Mouse (Mus musculus) gastrocnemius, postnatal 36 days (tissue): ENCODE measurements around the gene Ssmem1. TPM values are rescaled to one million over a fixed set of nuclear protein-coding genes. Genes with fewer than 3 reads are reported as not detected.

Source experiments
- DNase-seq, 2 experiments: peaks; one replicate each; pipeline ENCODE4 v3.0.0; 2022
- intact Hi-C: fragments of 180-260 bp; cut with DNase I; formaldehyde crosslinking; loops from one replicate; pipeline ENCODE4 v1.15.1; 2025
- long read RNA-seq, 2 experiments: library from polyadenylated mRNA; stranded (forward); transcript quantifications; one replicate each; pipeline ENCODE4 v2.0.0; 2021
- total RNA-seq, 2 experiments: library from RNA; stranded (reverse); gene quantifications; 2 replicates each; pipeline ENCODE4 v1.2.3; 2021

The Ssmem1 gene
- total RNA-seq: under 1 TPM; 0.23 to 0.25 TPM
- long read RNA-seq, experiment 1: 0 reads
- long read RNA-seq, experiment 2, partial matches to known transcripts: 0 of 1 reads
- long read RNA-seq, experiment 2, other reads (novel, unspliced or antisense): 1 of 1 reads

DNA sequence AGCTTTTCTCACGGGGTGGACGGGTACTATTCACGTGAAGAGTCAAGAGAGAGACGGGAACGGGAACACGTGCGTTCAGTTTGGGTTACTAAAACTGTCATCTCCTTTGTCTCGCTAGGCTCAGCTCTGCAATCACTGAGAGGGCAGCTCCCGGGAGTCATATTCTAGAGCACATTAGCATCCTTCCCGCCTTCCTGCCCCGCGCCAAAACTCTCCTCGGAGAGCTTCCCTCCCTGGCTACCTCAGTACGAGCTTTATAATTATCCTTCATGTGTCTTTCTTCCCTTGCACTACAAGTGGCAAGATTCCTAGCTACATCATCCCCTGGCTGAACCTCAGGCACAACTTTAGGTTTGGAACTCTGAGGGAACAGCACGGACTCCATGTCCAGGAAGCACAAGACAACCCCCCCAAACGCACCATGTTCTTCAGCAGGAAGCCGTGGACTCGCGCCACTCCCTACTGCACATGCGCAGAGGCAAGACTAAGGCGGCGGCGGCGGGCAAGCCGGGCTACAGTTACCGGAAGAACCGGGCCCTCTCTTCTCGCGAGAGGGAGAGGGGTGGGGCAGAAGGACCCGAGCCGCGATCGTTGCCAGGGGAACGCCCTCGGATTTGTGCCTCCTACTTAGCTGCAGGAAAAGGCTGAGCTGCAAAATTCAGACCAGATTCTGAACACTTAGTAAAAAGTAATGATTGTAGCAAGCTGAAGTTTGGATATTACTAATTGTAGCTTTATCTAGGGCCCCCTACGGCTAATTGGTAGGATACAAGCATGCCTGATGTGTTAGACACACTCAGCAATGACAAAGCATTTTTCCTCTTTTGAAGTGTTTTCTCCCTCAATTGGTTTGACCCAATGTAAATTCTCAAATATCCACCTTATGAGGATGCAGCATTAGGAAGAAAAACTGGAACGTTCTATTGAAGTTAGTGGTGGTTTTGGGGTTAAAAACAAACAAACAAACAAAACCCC lies at the start of gene Ssmem1, which contains the start of gene Tmem209:
TSS of gene Ssmem1 (plus strand) at position 585 of the 975 bp plus-strand sequence.
TSS of gene Tmem209 (minus strand) at position 519 of the 975 bp plus-strand sequence.
- intact Hi-C loops: no loop called here
- peak; percentile 97 to 100 for DNase-seq

DNA sequence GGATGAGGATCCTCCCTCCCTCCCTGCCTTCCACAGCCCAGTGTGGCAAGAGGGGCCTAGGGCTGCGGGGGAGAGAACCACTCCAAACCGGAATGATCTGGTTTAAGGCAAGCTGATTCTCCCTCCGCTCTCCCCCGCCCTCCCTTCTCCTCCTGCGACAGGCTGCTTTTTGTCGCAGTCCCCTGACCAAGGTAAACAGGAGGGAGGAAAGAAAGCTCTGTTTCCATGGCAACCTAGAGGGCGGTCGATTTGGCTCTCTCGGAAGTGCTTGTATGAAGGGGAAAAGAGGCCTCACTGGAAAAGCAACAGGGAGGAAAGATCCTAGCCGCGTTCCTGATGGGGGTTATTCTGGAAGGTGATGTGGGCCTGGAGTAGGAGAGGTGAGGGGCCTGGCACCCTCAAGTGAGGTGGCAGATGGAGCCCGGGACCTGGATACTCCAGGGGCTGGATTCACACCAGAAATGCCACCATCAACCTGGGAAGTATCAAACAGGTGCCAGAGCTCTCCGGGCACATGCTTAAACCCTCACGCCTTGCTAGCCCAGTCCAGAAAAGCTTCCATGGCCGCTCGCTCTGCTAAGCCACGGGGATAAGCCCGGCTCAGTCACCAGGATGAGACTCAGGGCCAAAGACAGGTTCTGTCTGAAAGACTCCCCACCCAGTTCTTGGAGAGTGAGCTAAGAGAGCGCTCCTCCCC lies 48.8 kb upstream of the Ssmem1 start:
- intact Hi-C loops: no loop called here
- no peak for DNase-seq

DNA sequence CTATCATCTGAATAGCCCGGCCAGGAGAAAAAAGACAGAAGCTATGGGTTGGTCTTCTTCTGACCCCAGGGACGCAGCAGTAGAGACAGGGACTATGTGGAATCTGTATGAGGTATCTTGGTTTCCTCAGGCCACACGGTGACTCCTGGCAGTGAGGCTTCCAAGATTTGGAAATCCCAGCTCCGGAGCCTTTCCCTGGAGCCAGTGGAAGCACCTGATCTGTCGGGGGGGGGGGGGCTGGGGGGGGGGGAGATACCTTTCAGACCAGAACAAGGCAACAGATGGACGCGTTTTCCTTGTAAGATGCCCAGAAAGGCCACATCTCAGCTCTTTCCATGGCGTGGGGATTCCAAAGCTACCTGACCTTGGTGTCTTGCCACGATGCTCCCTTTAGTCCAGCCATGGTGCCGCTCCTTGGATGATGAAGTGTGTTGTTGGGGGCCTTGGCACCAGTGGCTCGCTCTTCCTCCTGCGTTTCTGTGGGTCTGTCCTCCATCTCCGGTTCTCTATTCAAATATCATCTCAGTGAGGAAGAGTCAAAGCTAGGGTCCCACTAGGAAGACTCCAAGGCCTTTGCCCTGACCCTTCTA lies 47.8 kb upstream of the Ssmem1 start:
- intact Hi-C loops: no loop called here
- no peak for DNase-seq

DNA sequence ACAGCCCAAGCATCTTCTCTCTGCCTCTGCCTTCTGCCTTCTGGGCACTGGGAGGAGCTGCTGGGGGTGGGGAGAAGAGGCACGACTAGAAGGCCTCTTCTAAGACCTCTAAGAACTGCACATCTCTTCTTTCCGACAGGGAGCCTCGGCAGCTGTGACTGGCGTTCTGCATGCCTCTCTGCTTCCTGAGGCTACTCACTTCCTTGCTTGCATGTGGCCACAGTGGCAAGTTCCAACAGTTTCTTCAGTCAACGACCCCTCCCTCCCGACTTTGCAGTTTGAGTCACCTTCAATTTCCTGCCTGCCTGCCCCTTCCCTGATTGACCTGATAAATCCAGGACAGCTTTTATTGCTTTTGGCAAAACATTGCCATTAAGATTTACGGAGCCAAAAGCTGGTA lies 46.8 kb upstream of the Ssmem1 start:
- intact Hi-C loops: no loop called here
- DNase-seq: no peak

DNA sequence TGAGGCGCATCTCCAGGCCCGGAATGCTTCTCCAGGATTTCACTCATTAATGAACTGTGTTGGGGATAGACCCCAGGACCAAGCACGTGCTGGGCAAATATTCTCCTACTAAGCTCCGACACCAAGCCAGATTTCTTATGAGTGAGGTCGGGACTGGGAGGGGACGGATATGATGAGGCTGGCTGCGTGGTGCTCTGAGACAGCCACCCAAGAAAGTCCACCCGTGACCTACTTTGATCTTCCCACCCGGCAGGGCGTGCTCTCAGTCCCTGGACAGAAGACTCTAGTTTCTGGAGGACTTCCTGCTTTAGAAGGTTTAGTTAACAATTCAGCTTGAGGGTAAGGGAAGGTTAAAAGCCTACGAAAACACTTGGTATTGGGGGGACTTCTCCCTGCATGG lies 44.1 kb upstream of the Ssmem1 start:
- intact Hi-C loops: no loop called here
- no peak for DNase-seq

DNA sequence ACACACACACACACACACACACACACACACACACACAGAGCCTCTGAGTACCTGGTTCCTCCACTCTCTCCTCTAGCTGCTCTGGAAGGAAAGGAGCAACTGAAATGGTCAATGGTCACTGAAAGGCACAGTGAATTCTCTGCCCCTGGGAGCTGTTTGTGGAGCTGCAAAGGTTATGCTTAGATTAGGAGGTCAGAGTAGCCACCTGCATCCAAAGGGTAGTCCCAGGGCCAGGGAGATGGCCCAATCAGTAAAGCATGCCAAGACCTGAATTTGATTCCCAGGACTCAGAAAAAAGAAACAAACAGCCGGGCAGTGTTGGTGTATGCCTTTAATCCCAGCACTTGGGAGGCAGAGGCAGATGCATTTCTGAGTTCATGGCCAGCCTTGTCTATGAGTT lies 41.6 kb upstream of the Ssmem1 start:
- intact Hi-C loops: loop anchor here (2.0 kb wide), 1 partner anchor 65 kb away; no protein-coding TSS in a partner anchor
- DNase-seq: no peak

DNA sequence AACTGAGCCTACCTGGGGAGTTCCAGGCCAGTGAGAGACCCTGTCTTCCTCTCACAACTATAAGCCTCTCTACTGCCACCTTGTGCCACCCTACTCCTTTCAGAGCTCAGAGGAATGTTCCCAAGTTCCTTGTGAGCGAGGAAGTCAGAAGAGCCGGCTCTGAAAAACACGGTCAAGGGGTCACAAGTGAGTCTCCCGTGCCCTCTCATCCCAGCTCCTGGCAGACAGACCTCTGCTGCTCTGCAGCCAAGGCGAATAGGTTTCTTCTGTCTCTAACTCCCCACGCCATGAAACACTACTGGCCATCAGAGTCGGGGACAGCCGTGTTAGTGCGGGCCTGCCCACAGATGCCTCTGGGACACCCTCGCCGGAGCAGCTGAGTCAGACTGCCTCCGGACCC lies 41.0 kb upstream of the Ssmem1 start:
- peak in 1 of 2 experiments; percentile 28 for DNase-seq
- intact Hi-C loops: loop anchor here (2.0 kb wide), 1 partner anchor 66 kb away; no protein-coding TSS in a partner anchor

DNA sequence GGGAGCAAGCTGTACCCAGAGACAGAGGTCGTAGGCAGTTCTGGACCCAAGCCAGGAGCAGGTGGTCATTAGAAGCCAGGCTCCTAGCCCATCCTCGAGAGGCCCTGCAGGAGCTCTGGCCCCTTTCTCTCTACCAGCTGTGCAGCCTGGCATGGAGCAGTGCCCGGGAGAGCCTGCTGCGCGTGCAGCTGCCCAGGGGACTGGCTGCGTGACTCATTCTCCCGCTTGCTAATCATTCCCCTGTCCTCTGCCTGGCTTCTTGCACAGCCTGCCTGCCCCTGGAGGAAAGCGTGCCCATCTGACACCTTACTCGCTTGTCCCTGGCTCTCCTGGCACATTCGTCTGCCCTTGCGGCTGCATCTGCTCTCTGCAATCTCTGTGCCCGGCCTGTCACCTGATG lies 40.3 kb upstream of the Ssmem1 start:
- peak; percentile 23 to 33 for DNase-seq
- intact Hi-C loops: loop anchor here (2.0 kb wide), 1 partner anchor 67 kb away; no protein-coding TSS in a partner anchor

DNA sequence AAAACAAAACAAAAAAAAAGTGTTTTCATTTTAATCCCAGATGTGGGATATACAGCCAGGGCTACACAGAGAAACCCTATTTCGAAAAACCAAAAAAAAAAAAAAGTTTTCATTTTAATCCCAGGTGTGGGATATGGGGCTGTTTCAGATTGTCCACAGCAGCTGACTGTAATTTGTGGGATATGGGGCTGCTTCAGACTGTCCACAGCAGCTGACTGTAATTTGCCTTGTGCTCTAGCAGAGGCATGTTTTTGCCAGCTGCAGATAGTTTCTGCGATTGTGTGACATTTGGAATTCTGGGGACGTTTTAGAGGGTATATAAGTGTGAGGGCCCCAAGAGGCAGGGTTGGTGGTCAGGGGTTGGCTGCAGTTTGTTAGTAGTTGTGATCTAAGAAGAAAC lies 37.9 kb upstream of the Ssmem1 start:
- intact Hi-C loops: no loop called here
- no peak for DNase-seq

DNA sequence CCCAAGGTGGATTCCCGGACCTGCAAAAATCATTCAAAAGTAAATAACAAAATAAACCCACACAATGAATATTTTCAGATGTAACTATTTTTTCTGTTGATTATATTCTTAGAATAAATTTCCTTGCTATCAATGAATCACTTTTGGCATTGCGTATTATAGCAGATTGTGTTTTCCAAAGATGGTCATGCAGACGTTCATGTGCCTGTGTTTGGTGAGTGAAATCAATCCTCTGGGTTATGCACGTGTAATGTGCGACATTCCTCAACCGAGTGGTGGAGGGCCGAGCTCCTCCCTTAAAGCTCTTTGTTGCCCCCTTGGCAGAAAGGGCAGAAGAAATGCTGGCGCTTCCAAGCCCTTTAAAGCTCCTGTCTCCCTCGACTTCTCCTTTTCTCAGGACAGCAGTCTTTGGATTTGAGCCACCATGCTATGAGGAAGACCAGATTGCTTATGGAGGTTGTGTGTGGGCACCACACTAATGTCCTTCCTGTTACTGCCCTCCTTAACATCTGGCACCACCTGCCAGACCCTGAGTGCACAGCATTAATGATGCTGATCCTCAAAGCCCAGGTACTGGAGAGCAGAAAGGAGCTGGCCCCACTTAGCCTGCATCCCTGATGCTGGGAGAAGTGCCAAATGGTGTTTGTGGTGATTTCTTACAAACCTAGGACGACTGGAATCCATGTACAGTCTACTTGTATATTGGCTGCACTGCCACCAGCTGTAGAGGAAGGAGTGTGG lies 33.5 kb upstream of the Ssmem1 start:
- intact Hi-C loops: no loop called here
- no peak for DNase-seq

DNA sequence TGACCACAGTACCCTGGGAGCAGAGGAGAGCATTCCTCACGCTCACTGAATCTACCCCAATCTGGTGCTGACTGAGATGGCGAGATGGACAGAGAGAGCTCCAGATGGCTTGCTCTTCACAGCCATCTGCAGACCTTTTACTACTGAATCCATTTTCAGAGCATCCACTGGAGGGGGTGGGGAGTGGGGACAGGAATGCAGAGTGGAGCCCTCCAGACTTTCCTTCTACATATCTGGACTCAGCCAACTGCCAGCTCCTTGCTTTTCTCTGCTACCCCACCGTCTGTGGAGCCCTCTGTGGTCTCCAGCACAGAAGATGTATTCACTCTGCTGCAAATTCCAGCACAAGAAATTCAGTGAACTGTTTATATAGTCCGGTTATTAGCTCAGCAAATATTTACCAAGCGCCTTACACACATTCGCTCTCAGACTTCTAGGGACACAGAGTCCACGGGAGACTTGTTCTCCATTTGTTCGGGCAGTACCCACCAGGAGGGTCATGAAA lies 32.4 kb upstream of the Ssmem1 start:
- DNase-seq: no peak
- intact Hi-C loops: no loop called here

DNA sequence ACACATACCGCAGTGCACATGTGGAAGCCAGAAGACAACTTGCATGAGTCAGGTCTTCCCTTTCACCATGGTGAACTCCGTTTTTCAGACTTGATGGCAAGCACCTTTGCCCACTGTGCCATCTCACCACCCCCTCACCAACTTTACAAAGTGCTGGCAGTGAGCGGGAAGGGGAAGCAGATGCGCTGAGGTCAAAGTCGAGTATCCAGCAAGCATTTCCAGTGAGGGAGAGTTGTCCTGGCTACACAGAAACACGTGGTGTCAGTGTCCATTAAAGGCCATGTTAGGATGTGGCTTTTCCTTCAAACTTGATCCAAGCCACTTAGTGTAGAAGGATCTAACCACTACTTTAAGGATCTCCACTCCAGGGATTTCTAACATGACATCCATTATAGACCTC lies 31.9 kb upstream of the Ssmem1 start:
- intact Hi-C loops: no loop called here

DNA sequence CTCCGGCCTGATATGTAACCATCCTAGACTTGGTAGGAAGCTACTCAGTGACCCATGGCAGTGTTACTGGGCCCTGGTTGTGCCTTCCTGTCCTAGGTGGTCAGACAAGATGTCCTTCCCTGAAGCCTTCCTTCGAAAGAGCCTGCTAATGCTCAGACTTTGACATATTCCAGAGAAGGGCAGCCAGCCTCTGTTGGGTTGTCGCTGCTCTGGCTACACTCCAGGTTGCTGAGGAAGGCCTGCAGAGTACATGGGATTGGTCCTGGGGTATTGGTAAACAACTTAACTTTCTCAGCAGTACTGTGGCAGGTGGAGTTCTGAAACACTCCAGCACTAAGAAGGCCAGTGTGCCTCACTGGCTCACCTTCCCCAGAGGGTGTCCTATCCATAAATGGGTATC lies 30.2 kb upstream of the Ssmem1 start:
- intact Hi-C loops: no loop called here

More for the DNA sequence above, 31.9 kb upstream of the Ssmem1 start:
- DNase-seq: no peak

DNA sequence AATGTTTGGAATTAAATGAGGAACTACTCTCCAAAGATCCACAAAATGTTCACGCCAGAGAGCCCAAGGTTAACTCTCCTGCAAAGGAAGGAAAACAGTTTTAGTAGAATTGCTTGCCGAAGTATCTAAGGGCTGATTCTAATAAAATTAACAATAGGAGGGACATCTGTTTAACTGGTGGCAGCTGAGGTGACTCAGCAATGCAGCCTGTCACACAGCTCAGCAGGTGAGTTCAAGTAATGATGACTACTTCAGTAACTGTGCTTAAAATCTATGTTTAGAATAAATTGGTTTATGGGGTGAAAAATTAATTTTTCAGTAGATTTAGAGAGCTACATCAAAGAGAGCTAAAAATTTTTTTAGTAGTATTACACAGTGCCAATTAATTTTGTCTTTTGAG lies 26.7 kb upstream of the Ssmem1 start:
- intact Hi-C loops: no loop called here
- no peak for DNase-seq

More for the DNA sequence above, 30.2 kb upstream of the Ssmem1 start:
- DNase-seq: no peak

DNA sequence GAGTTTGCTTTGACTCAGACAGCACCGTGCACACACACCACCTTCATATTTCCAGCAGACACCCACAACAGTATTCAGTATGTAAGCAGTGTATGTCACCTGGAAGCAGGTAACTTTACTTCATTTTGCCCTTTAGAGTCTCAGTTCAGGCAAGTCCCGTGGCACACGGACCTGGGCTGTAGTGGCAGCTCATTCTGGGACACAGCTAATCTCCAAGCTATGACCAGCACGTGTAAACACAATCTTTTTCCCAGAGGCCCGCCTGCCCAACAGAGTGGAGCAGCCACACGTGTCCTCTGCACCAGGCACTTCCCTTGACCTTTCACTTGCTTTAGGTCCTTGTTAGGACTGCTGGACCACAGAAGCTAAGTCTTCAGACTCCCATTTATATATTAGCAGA lies 23.1 kb upstream of the Ssmem1 start:
- intact Hi-C loops: no loop called here
- DNase-seq: no peak

DNA sequence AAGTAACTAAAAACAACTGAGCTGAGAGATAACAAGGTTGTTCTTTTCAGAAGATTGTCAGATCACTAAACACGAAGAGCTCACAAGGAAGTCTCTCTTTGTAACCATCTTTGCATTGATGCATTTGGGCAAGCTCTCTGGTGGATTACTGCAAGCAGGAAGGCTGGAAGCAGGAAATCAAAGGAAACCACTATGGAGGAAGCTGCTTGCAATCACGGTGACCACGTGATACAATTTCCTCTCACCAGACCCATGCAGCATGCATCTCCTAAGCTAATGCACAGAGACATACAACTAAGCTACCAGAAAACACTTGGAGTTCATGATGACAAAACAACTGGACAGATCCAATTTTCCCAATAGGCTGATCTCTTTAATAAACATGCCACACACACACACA lies 10.6 kb upstream of the Ssmem1 start:
- DNase-seq: no peak
- intact Hi-C loops: no loop called here

DNA sequence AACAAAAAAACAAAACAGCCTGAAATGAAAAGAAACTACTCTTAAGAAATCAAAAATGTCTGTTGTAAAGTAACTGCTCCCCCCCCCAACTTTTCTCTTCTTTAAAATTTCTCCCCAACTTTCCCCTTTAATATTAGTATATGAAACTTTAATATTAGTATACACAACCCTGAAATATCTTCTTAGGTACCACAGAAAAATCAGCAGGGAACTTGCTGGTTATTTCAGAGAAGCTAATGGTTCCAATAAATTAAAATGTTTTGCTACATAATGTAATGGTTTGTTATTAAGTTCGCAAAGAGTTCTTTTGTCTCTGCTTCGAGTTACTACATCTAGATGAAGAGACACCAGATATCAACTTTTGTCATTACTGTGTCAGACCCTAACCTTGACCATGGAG lies 825 bp upstream of the Ssmem1 start:
- no peak for DNase-seq
- intact Hi-C loops: no loop called here

DNA sequence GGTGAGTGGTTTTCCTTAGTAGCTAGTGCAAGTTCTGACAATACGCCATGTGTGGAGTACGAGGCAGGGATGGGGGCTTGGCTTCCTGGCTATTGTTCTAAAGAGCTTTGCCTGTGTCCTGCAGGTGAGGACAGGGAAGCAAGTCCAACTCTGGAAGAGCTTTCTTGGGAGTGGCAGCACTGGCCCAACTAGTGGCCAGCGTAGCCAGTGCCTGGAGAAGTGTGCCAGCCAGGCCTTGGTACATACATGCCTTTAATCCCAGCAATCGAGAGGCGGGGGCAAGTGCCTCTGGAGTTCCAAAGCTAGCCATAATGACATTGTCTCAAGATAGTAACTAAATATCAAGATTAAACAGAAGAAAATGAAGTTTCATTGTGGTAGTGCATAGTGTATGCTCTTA lies 642 bp downstream of the Ssmem1 start:
- intact Hi-C loops: no loop called here

DNA sequence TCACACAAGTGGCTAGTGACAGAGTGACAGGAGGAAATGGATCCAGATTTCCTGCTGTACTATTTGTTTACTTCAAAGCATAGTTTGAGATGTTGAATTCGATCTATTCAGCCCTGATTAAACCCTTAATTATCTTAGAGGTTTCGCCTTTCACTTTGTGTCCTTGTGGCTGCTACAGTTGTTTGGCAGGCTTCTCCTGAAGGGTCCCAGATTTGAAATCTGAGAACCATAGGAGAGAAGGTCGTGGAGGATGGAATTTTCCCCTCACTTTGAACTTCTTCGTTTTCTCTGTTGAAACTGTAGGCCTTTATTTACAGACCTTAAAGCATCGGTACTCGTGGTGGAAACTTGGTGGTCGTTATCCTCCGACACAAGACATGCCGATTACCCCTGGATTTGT lies 4.6 kb downstream of the Ssmem1 start:
- DNase-seq: no peak

More for the DNA sequence above, 642 bp downstream of the Ssmem1 start:
- DNase-seq: no peak

DNA sequence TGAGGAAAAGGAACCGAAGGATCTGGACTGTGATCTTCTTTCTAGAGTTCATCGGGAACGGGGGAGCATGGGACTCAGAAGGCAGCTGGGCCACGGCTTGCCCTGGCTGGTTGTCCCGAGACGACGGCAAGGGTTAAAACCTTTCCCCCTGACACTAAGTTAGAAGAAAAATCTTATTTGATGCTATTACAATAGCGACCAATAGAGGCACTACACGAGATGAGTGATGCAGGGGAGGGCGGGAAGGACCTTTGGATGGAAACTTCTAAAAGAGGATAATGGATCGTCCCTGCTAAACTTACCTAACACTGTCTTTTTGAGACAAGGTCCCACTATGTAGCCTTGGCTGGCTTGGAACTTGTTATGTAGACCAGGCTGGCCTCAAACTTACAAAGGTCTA lies 10.8 kb downstream of the Ssmem1 start:
- intact Hi-C loops: no loop called here
- no peak for DNase-seq

More for the DNA sequence above, 4.6 kb downstream of the Ssmem1 start:
- intact Hi-C loops: no loop called here
